Mouse (Mus musculus): ENCODE results near the gene Efcab6.

Gene Efcab6

GRCm38 (mm10) chr15:84065140-84065539 lies at the start of gene Efcab6:
Gene Efcab6 (minus strand): TSS chr15:84065379.
- no peak for TF ChIP-seq GATA4 (IDR thresholded peaks at IDR 0.05; ENCODE audit: insufficient replicate concordance, low read length)

GRCm38 (mm10) chr15:84113873-84114272 lies 48.7 kb upstream of the Efcab6 start:
- no peak for TF ChIP-seq GATA4 (IDR thresholded peaks at IDR 0.05; ENCODE audit: insufficient replicate concordance, low read length)

- no peak for TF ChIP-seq GATA4 (IDR thresholded peaks at IDR 0.05; ENCODE audit: insufficient replicate concordance, low read length)
These were observed 43.7 kb upstream of the Efcab6 start for GRCm38 (mm10) chr15:84108899-84109298.

GRCm38 (mm10) chr15:84105924-84106500 lies 40.8 kb upstream of the Efcab6 start:
- TF ChIP-seq GATA4 (IDR thresholded peaks at IDR 0.05; ENCODE audit: insufficient replicate concordance, low read length), result no peak

GRCm38 (mm10) chr15:84105105-84105923 lies 40.1 kb upstream of the Efcab6 start, which contains the start of gene Sult4a1:
Gene Sult4a1 (minus strand): TSS chr15:84105754.
- TF ChIP-seq GATA4 (IDR thresholded peaks at IDR 0.05; ENCODE audit: insufficient replicate concordance, low read length), result no peak

DNA sequence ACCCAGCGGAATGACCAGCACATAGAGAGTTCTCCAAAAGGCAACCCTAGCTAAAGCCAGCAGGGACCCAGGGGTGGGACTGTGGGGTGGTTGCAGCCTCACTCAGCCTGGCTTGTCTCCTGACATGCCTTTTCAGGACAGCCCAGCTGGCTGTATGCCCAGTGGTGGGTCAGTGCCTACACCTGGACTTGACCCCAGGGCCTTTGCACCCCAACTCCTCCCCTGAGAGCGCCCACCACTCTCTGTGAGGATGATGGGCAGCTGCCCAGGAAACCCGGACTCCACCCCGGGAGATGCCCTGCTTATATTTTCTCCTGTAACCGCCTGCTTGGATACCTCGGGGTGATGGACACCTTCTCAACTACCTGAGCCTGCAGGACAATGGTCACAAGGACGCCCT lies 39.4 kb upstream of the Efcab6 start:
- no peak for TF ChIP-seq GATA4 (IDR thresholded peaks at IDR 0.05; ENCODE audit: insufficient replicate concordance, low read length)

- no peak for TF ChIP-seq GATA4 (IDR thresholded peaks at IDR 0.05; ENCODE audit: insufficient replicate concordance, low read length)
These were observed 30.9 kb upstream of the Efcab6 start for GRCm38 (mm10) chr15:84096051-84096450.

DNA sequence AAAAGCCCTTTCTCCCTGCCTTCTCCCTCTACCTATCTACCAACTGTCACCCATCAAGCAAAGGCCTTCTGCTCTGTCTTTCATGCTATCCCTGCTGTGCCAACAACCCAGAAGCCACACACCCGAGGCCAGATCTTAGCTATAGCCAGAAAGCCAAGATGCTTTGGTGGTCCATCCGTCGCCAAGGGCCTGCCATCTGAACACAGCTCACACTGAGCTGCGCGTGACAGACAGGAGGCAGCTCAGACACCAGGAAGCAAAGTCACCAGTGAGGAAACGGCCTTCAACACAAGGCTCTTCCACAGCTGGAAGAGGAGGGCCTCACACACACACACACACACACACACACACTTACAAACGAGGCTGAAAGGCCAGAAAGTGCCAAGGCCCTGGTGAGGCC lies 29.7 kb upstream of the Efcab6 start:
- no peak for TF ChIP-seq GATA4 (IDR thresholded peaks at IDR 0.05; ENCODE audit: insufficient replicate concordance, low read length)

GRCm38 (mm10) chr15:84086775-84087174 lies 21.6 kb upstream of the Efcab6 start:
- TF ChIP-seq GATA4 (IDR thresholded peaks at IDR 0.05; ENCODE audit: insufficient replicate concordance, low read length), result no peak

DNA sequence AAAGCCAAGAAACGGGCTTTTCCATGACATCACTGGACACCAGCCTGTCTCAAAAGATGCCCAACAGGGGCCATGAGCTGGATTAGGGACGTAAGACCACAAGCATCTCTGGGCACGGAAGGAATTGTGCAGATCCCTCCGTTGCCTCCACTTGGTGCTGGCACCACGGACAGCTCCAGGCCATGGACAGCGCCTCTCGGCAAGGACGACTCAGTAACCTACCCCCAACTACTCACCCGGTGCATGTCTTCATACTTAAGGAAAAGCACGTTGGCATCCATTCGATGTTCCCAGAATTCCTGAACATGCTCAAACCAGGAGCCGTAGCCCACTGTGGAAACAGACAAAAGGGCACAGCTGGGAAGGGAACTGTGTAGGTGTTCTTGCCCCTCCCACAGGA lies 21.2 kb upstream of the Efcab6 start:
- no peak for TF ChIP-seq GATA4 (IDR thresholded peaks at IDR 0.05; ENCODE audit: insufficient replicate concordance, low read length)

- TF ChIP-seq GATA4 (IDR thresholded peaks at IDR 0.05; ENCODE audit: insufficient replicate concordance, low read length), result no peak
These were observed 14.9 kb upstream of the Efcab6 start for GRCm38 (mm10) chr15:84080069-84080468.

DNA sequence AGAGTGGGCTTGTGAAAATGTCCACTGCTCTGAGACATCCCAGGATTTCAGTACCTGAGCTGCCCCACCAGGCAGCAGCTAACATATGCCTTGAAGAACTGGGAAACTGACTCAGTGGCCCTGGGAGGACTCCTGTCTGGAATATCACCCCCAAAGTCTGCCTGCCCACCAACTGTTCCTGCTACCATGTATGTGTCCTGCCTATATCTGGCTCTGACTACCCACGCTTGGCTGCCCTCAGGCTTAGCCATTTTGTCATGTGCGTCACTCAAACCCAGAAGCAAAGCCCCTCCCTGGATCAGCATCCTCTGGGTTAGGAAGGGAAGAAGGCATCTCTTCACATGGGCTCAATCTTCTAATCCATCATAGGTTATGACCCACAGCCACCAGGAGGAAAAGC lies 14.3 kb upstream of the Efcab6 start:
- TF ChIP-seq GATA4 (IDR thresholded peaks at IDR 0.05; ENCODE audit: insufficient replicate concordance, low read length), result no peak

DNA sequence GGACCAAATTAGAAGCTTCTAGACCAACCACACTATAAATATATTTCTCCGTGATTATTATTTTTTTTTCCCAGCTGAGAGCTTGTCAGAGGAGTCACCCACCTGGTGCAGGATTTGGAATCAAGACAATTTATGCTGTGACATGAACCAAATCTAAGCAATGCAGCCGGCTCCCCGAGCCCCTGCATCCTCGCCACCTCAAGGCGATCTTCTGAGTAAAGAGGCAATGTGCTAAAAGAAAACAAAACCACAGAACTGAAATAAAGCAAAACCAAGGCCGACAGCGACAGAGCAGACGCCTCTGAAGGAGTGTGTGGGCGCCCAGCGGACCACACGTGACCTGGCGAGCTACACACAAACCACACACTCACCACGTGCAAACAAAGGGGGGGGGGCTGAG lies 13.5 kb upstream of the Efcab6 start:
- TF ChIP-seq GATA4 (IDR thresholded peaks at IDR 0.05; ENCODE audit: insufficient replicate concordance, low read length), result no peak

DNA sequence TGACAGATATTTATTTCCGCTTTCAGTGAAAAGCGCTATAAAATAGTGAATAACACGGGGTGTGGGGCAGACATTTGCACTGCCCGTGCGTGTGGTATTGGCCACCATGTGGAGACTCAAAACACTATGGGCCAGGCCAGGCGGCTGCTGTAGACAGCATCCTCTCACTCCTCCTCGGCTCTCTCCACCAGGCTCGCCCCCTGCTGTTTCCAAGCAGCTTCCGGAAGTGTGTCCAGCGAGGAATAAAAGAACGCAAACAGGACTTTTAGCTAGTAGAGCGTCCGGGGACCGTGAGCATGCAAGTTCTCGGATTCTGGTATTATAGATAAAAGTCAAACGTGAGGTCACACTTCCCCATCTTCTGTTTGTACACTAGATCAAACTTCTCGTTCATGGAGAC lies 12.0 kb upstream of the Efcab6 start:
- TF ChIP-seq GATA4 (IDR thresholded peaks at IDR 0.05; ENCODE audit: insufficient replicate concordance, low read length), result no peak

DNA sequence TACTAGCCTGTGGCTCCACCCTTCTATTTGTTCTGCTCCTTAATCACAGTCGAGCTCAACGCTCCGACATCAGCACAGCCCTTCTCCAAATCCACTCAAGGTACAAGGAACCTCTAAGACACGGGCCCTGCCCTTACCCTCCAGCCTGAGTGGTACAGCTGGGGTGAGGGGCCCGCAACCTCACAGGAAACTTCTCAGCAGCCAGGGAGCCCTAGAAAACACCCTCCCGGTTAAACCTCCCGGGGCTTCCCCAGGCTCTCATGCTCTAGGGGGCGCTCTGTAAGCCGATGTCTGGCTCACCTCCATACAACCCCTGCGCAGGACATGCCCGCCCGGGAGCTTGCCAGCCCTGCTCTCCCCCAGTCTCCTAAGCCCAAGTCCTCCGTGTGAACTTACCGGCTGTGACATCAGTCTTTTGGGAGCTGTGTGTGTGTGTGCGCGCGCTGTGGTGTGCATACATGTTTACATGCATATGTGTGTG lies 9.6 kb upstream of the Efcab6 start:
- no peak for TF ChIP-seq GATA4 (IDR thresholded peaks at IDR 0.05; ENCODE audit: insufficient replicate concordance, low read length)

- no peak for TF ChIP-seq GATA4 (IDR thresholded peaks at IDR 0.05; ENCODE audit: insufficient replicate concordance, low read length)
These were observed 8.9 kb upstream of the Efcab6 start for GRCm38 (mm10) chr15:84073911-84074704.
